Mouse (Mus musculus) embryonic facial prominence, embryonic 10.5 days (tissue): ENCODE data around the gene Sirpb1a. TPM values are rescaled to one million over a fixed set of nuclear protein-coding genes. Genes with fewer than 3 reads are reported as not detected.
"Not testable (repeated sequence)": the region's sequence is repeated elsewhere in the genome, so short reads cannot be mapped to it uniquely, and the experiment has no call there.

Experiments
- DNase-seq: peaks from one replicate; pipeline ENCODE4 v3.0.0-alpha.2; 2017; ENCODE audit warnings: low spot score
- H3K27ac ChIP-seq: fragments of 300-500 bp; sonication (generic); replicated peaks from 2 replicates; pipeline ENCODE4 v1.5.1; 2016; ENCODE audit warnings: mild to moderate bottlenecking
- H3K27me3 ChIP-seq: fragments of 300-500 bp; sonication (generic); replicated peaks from 2 replicates; pipeline ENCODE4 v1.6.1; 2016; ENCODE audit warnings: low read depth, mild to moderate bottlenecking; ENCODE audit not compliant: poor library complexity, severe bottlenecking
- H3K36me3 ChIP-seq: fragments of 300-500 bp; sonication (generic); replicated peaks from 2 replicates; pipeline ENCODE4 v1.6.1; 2016; ENCODE audit warnings: mild to moderate bottlenecking, moderate library complexity
- H3K4me1 ChIP-seq: fragments of 300-500 bp; sonication (generic); 2 replicates; pipeline ENCODE4 v1.6.1; 2016
- H3K4me3 ChIP-seq: fragments of 300-500 bp; sonication (generic); 2 replicates; pipeline ENCODE4 v1.5.1; 2016; ENCODE audit warnings: mild to moderate bottlenecking, moderate library complexity
- H3K9me3 ChIP-seq: fragments of 300-500 bp; sonication (generic); 2 replicates; pipeline ENCODE4 v1.6.1; 2016; ENCODE audit warnings: mild to moderate bottlenecking
- WGBS: fragments of 180-500 bp; shearing (Covaris S2); methylation state at CpG from one replicate; pipeline ENCODE4 v1.1.7; 2016; 5-methylcytosine and 5-hydroxymethylcytosine counted together
- polyA plus RNA-seq: library from polyadenylated mRNA; unstranded; fragments of >200 nt; fragmentation: Nextera tagmentation; extraction: Ambion mirVana; gene quantifications from 2 replicates; pipeline ENCODE4 v1.2.1, GENCODE M21; 2016

Sirpb1a gene
- not detected in 2 replicates for polyA plus RNA-seq

DNA sequence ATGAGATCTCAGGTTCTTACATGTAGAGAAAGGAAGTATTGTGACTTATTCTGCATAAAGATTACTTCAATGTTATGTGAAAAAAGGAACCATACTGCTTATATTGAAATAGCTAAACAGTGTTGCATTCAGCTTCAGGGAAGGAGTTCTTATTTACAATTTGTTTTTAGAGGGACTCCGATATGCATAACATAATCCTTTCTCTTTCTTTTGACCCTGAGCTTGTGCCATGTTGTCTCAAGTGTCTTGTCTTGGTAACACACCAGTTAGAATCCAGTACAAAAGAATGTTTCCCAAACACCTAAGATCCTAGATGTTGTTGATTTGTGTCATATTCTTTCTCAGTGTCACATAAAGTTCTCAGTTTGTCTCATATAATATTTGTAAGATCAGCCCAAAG lies at the start of gene Sirpb1a:
Sirpb1a (minus strand) TSS at position 74 of the 400 bp plus-strand sequence.
- not testable (repeated sequence) for H3K9me3 ChIP-seq, H3K27ac ChIP-seq, DNase-seq, H3K36me3 ChIP-seq, H3K4me3 ChIP-seq, H3K4me1 ChIP-seq, H3K27me3 ChIP-seq
- 85% methylated on average over 1 of the region's 1 CpGs for WGBS

DNA sequence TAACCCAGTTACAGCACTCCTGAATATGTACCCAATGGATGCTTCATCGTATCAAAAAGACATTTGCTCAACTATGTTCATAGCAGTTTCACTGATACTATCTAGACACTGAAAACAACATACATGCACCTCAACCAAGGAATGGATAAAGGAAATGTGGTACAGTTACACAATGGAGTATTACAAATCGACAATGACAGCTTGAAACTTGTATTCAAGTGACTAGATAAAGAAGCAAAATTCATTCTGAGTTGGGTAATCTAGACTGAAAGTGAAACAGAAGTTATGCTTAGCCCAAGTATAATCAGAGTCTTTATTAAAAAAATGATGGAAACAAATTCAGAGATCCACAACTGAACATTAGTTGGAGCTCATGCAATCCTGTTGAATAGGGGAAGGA lies 48.5 kb upstream of the Sirpb1a start:
- not testable (repeated sequence) for H3K9me3 ChIP-seq, DNase-seq, H3K4me1 ChIP-seq, H3K4me3 ChIP-seq, H3K27ac ChIP-seq, H3K36me3 ChIP-seq, H3K27me3 ChIP-seq
- WGBS, result 77% methylated on average over 2 of the region's 2 CpGs

- not testable (repeated sequence) for H3K4me1 ChIP-seq, H3K4me3 ChIP-seq, H3K36me3 ChIP-seq, H3K27me3 ChIP-seq, H3K27ac ChIP-seq, DNase-seq, H3K9me3 ChIP-seq
- WGBS, result 67% methylated on average over 2 of the region's 3 CpGs
These were observed 43.8 kb upstream of the Sirpb1a start for GRCm38 (mm10) chr3:15470158-15470557.

GRCm38 (mm10) chr3:15443936-15444335 lies 17.6 kb upstream of the Sirpb1a start:
- not testable (repeated sequence) for H3K36me3 ChIP-seq, H3K4me1 ChIP-seq, H3K4me3 ChIP-seq, H3K27me3 ChIP-seq, H3K9me3 ChIP-seq, H3K27ac ChIP-seq, DNase-seq
- 74% methylated on average over 1 of the region's 1 CpGs for WGBS

GRCm38 (mm10) chr3:15439844-15440243 lies 13.5 kb upstream of the Sirpb1a start:
- H3K9me3 ChIP-seq, H3K4me1 ChIP-seq, DNase-seq, H3K36me3 ChIP-seq, H3K27ac ChIP-seq, H3K4me3 ChIP-seq, H3K27me3 ChIP-seq: not testable (repeated sequence)
- 65% methylated on average over 1 of the region's 1 CpGs for WGBS

DNA sequence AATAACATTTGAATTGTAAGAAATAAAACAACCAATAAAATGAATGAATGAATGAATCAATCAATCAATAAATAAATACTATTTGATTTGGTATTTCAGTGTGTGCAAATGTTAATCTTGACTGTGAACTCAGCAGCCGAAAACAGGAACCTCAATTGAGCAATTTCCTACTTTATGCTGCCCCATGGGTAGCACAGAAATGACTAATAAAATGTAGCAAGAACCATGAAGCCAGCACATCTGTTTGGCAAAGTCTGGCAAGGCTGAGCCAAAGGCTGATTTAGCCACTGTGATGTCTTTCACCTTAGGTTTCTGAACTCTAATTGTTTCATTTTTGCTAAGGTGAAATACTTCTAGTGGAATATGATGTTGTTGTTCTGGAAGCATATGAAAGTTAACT lies 1.6 kb upstream of the Sirpb1a start:
- no peaks in the 10 kb centered on the region for H3K36me3 ChIP-seq
- WGBS, result 81% methylated on average over 1 of the region's 1 CpGs
- 0 out of 2 replicates have a peak, but pooled peaks cover 2% of the 10 kb centered on the region for H3K9me3 ChIP-seq
- no peaks in the 10 kb centered on the region for H3K27me3 ChIP-seq
- no peak overlapping the region for H3K4me3 ChIP-seq
- H3K27ac ChIP-seq, result no peak overlapping the region
- H3K4me1 ChIP-seq, result no peaks in the 10 kb centered on the region
- no peak for DNase-seq

- 79% methylated on average over 3 of the region's 3 CpGs for WGBS
These were observed 70.6 kb downstream of the Sirpb1a start for GRCm38 (mm10) chr3:15355690-15356089.

GRCm38 (mm10) chr3:15350318-15350717 lies 76.0 kb downstream of the Sirpb1a start:
- WGBS, result 91% methylated on average over 1 of the region's 2 CpGs
- H3K27me3 ChIP-seq, H3K4me3 ChIP-seq, H3K4me1 ChIP-seq, DNase-seq, H3K36me3 ChIP-seq, H3K27ac ChIP-seq, H3K9me3 ChIP-seq: not testable (repeated sequence)

More at GRCm38 (mm10) chr3:15355690-15356089, 70.6 kb downstream of the Sirpb1a start:
- H3K36me3 ChIP-seq, DNase-seq, H3K9me3 ChIP-seq, H3K4me1 ChIP-seq, H3K27ac ChIP-seq, H3K27me3 ChIP-seq, H3K4me3 ChIP-seq: not testable (repeated sequence)

- H3K27ac ChIP-seq, DNase-seq, H3K4me3 ChIP-seq, H3K27me3 ChIP-seq, H3K36me3 ChIP-seq, H3K4me1 ChIP-seq, H3K9me3 ChIP-seq: not testable (repeated sequence)
- WGBS, result 78% methylated on average over 3 of the region's 3 CpGs
These were observed 80.7 kb downstream of the Sirpb1a start for GRCm38 (mm10) chr3:15345606-15346005.

DNA sequence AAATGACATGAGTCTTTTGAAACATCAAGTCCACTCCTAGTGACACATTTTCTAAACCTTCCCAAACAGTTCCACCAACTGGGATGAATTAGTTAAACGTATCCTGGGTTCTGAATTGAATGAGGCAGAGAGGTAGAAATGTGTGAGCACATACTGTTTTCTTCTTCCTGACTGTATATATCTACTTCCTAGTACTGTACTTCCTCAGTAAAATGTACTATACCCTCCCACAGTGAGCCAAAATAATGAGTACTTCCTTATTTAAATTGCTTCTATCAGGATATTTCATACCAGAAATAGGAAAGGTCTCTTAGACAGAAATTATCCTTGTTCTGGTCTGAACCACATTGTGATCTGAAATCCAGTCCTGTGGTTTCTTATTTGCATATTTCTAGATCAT lies 86.0 kb downstream of the Sirpb1a start:
- Histone ChIP-seq H3K4me1 (no peaks in the 10 kb centered on the region), H3K27ac (no peak overlapping the region), H3K4me3 (no peak overlapping the region), H3K9me3 (no peaks in the 10 kb centered on the region; the same call in 1 of the 2 replicates), H3K36me3 (no peaks in the 10 kb centered on the region), H3K27me3 (no peaks in the 10 kb centered on the region)
- WGBS, result 75% methylated on average over 1 of the region's 1 CpGs
- no peak for DNase-seq

DNA sequence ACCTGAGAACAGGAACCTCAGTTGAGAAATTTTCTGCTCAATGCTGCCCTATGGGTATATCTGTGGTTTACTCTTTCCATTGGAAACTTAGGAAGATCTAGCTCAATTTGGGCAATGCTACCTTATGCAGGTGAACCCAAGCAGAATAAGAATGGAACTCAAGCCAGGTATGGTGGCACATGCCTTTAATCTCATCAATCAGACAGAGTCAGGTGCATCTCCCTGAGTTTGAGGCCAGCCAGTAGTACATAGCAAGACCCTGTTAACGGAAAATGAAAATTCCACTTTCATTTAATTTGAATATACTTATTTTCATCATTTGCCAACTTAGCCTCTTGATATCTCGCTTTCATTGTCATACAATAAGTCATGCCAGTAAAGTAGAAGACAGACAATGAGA lies 92.1 kb downstream of the Sirpb1a start:
- no peaks in the 10 kb centered on the region for H3K27me3 ChIP-seq
- 74% methylated on average over 2 of the region's 2 CpGs for WGBS
- H3K36me3 ChIP-seq, result no peaks in the 10 kb centered on the region
- H3K9me3 ChIP-seq, result no peaks in the 10 kb centered on the region; the same call in 1 of the 2 replicates
- H3K27ac ChIP-seq, result no peak overlapping the region
- H3K4me1 ChIP-seq, result no peaks in the 10 kb centered on the region
- no peak overlapping the region for H3K4me3 ChIP-seq
- no peak for DNase-seq

DNA sequence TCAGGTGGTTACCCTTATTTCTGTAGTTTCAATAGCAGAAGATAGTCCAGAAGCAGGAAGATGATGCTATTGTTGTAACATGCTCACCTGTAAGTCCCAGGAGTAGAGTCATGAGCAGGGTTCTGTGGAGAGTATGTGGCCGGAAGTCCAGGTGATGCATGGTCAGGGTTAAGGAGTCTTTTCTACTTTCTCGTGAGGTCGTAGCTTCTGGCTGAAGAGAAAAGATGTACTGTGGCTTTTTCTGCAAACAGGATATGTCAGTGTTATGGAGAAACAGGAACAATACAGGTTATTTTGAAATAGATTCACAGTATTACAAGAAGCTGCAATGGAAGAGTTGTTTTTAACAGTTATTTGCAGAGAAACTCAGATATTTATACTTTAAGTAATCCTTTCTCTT lies 94.3 kb downstream of the Sirpb1a start, which contains the start of gene Gm9733:
Gm9733 (minus strand) TSS at position 240 of the 400 bp plus-strand sequence.
- Histone ChIP-seq H3K4me3 (no peak within 1 kb of the TSS), H3K4me1 (no peaks in the 10 kb centered on the region), H3K27ac (no peak within 1 kb of the TSS), H3K27me3 (no peaks in the 10 kb centered on the region), H3K9me3 (no peaks in the 10 kb centered on the region), H3K36me3 (no peaks in the 10 kb centered on the region)
- DNase-seq, result no peak
- WGBS, result 88% methylated on average over 3 of the region's 3 CpGs

DNA sequence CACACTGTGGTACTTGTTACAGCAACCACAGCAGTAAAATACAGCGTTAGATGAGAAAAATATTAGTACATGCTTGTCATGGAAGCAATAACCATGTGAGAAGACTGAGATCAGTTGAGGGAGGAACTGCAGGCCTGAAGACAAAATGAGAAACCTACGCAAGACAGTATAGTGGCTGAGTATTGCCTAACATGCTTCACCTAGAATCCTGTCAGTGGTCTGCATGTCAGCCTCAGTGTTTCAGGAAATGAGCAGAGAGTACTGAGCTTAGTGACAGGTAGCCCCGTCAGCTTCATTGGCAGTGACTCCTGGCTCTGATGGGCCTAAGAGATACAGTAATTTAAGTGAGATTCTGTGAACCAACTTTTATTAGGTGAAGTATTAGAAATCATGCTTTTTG lies 94.8 kb downstream of the Sirpb1a start:
- 70% methylated on average over 3 of the region's 3 CpGs for WGBS
- H3K9me3 ChIP-seq, result no peaks in the 10 kb centered on the region
- DNase-seq, result no peak
- no peak overlapping the region for H3K4me3 ChIP-seq
- no peaks in the 10 kb centered on the region for H3K4me1 ChIP-seq
- no peaks in the 10 kb centered on the region for H3K36me3 ChIP-seq
- H3K27ac ChIP-seq, result no peak overlapping the region
- no peaks in the 10 kb centered on the region for H3K27me3 ChIP-seq

GRCm38 (mm10) chr3:15329549-15329948 lies 96.8 kb downstream of the Sirpb1a start:
- no peaks in the 10 kb centered on the region for H3K9me3 ChIP-seq
- H3K27ac ChIP-seq, result no peak overlapping the region
- DNase-seq, result no peak
- H3K4me3 ChIP-seq, result no peak overlapping the region
- H3K4me1 ChIP-seq, result no peaks in the 10 kb centered on the region
- no peaks in the 10 kb centered on the region for H3K36me3 ChIP-seq
- H3K27me3 ChIP-seq, result no peaks in the 10 kb centered on the region
